Mouse (Mus musculus): ENCODE results near the gene Tspan33. TPM values are rescaled to one million over a fixed set of nuclear protein-coding genes. Genes with fewer than 3 reads are reported as not detected.

The Tspan33 gene
- polyA plus RNA-seq, 1 experiment, result 0.42 TPM

DNA sequence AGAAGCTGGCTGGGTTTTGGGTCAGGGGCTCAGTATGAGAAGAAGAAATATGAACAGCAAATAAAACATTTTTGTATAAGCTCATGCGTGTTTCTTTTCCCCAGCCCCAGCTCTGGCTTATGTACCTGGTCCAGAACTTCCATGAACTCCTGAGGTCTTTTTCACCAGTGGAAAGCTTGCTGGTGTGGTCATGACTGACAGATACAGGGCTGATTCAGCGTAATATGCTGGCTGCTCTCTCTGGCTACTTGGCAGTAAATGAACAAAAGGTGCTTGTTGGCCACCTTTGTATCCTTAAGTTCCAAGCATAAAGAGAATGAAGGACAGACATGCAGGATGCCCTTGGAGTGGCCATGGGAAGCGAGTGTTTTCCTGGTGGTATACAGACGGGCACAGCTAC, 67.3 kb downstream of the Tspan33 start:
- Histone ChIP-seq H3K4me1 (ENCODE audit: control insufficient read depth, insufficient read depth, low read length) (peaks cover 6% of the 10 kb centered on the region), H3K4me3 (ENCODE audit: insufficient read depth, low read length) (no peak overlapping the region), H3K27ac (ENCODE audit: insufficient read depth, low read depth, low read length) (no peak overlapping the region)
- TF ChIP-seq CTCF (IDR thresholded peaks at IDR 0.05; ENCODE audit: low read depth, low read length), result no peak
- TF ChIP-seq POLR2A (IDR thresholded peaks at IDR 0.05; ENCODE audit: borderline replicate concordance, low read depth, low read length), result no peak

DNA sequence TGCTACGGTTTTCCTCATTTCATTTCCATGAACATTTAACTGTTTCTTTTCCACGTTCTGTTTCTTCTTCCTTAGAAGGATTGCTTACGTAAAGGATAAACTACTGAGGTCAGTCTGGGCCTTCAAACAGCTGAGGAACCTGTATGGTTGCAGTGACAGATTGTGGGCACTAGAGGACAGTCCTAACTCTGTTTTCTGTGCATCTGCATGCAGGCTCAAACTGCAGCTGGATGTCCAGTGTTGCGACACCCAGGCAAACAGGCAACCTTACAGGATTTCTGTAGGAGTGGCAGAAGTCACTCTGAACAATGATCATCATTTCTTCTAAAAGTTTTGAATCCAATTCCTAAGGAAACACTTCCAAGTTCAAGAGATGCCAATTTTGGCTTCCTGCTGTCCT, 68.5 kb downstream of the Tspan33 start:
- TF ChIP-seq POLR2A (IDR thresholded peaks at IDR 0.05; ENCODE audit: borderline replicate concordance, low read depth, low read length) (no peak), CTCF (IDR thresholded peaks at IDR 0.05; ENCODE audit: low read depth, low read length) (peak; percentile 50)
- Histone ChIP-seq H3K27ac (ENCODE audit: insufficient read depth, low read depth, low read length) (no peak overlapping the region), H3K4me1 (ENCODE audit: control insufficient read depth, insufficient read depth, low read length) (peaks cover 6% of the 10 kb centered on the region), H3K4me3 (ENCODE audit: insufficient read depth, low read length) (no peak overlapping the region)

GRCm38 (mm10) chr6:29766874-29767273, 72.9 kb downstream of the Tspan33 start:
- no peak overlapping the region for H3K4me3 ChIP-seq (ENCODE audit: insufficient read depth, low read length)
- H3K27ac ChIP-seq (ENCODE audit: insufficient read depth, low read depth, low read length), result no peak overlapping the region
- no peak for TF ChIP-seq POLR2A (IDR thresholded peaks at IDR 0.05; ENCODE audit: borderline replicate concordance, low read depth, low read length)
- no peak for TF ChIP-seq CTCF (IDR thresholded peaks at IDR 0.05; ENCODE audit: low read depth, low read length)

More at GRCm38 (mm10) chr6:29766874-29767273, 72.9 kb downstream of the Tspan33 start:
- H3K4me1 ChIP-seq (ENCODE audit: control insufficient read depth, insufficient read depth, low read length), result peaks cover 16% of the 10 kb centered on the region

Other genes with a start within 250 kb of the Tspan33 start
- gene Atp6v1f, start 226.5 kb upstream of the Tspan33 start, polyA plus RNA-seq (2012; ENCODE audit: insufficient read depth, insufficient read length, missing spikeins), result 347 and 378 TPM in 2 replicates
- gene Atp6v1fnb, start 222.8 kb upstream of the Tspan33 start, polyA plus RNA-seq (2012; ENCODE audit: insufficient read depth, insufficient read length, missing spikeins), result not detected in 2 replicates
- 0.28 and 0.40 TPM in 2 replicates for gene Kcp, start 186.3 kb upstream of the Tspan33 start, polyA plus RNA-seq (2012; ENCODE audit: insufficient read depth, insufficient read length, missing spikeins)
- 201 and 214 TPM in 2 replicates for gene Irf5, start 167.6 kb upstream of the Tspan33 start, polyA plus RNA-seq (2012; ENCODE audit: insufficient read depth, insufficient read length, missing spikeins)
- gene Tnpo3, start 84.3 kb upstream of the Tspan33 start, polyA plus RNA-seq (2012; ENCODE audit: insufficient read depth, insufficient read length, missing spikeins), result 42.1 and 45.5 TPM in 2 replicates
- not detected in 2 replicates for gene Smo, start 41.3 kb downstream of the Tspan33 start, polyA plus RNA-seq (2012; ENCODE audit: insufficient read depth, insufficient read length, missing spikeins)
- 30.6 and 37.8 TPM in 2 replicates for gene Ahcyl2, start 73.8 kb downstream of the Tspan33 start, polyA plus RNA-seq (2012; ENCODE audit: insufficient read depth, insufficient read length, missing spikeins)
- 0.20 TPM in 1 of 2 replicates, not detected in the other for gene Strip2, start 222.8 kb downstream of the Tspan33 start, polyA plus RNA-seq (2012; ENCODE audit: insufficient read depth, insufficient read length, missing spikeins)

Measured in bone marrow macrophage, adult 2 months (primary cell).